In the genomic region with DNA sequence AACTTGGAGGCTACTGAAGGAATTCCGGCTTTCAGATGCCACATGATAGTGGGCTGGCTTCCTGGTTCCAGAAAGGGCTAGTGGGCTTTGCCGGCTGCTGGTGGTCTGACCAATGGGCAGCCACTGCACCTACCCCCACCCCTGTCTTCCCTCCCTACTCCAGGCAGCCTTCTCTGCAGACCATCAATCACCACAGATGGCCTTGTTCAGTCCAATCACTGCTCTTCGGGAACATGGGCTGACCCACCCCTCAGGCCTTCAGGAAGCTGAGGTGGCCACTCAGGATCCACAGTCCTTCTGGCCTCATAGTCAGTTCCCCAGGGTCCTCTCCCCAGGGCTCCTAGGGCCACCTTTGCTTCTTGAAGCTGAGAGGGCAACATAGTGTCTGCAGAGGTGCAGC, we compare ENCODE assay signal across 14 mouse cellular contexts.
DNase-seq lines count a peak whose midpoint lies in the region; ATAC-seq and TF ChIP-seq lines count a peak whose summit lies in the region.
"Had no signal": no experiment of that assay in that cellular context is flagged by ENCODE, and none has a peak within 500 bp of the region (broad histone marks: within the 10 kb centered on the region; RNA-seq: fewer than 3 reads in every experiment).

No protein-coding gene starts in this region.

- peak overlapping the region; percentile 95; the same call in 1 of the 2 replicates for H3K27ac ChIP-seq in layer of hippocampus, adult 2 months
- no peak overlapping the region for H3K27ac ChIP-seq in forebrain, embryonic 16.5 days (ENCODE audit: low read length)
- H3K27ac ChIP-seq in hindbrain, embryonic 16.5 days (ENCODE audit: low read depth, low read length), result no peak overlapping the region
- H3K27ac ChIP-seq in neural tube, embryonic 15.5 days (replicated peaks), result peak overlapping the region; percentile 82; the same call in 1 of the 2 replicates
- H3K27ac ChIP-seq: limb, embryonic 12.5 days; liver, embryonic 14.5 days had no signal

- H3K27me3 ChIP-seq in forebrain, embryonic 16.5 days (replicated peaks; ENCODE audit: control insufficient read depth, insufficient read depth, low read length), result no peaks in the 10 kb centered on the region
- no peaks in the 10 kb centered on the region for H3K27me3 ChIP-seq in hindbrain, embryonic 16.5 days (replicated peaks; ENCODE audit: control insufficient read depth, insufficient read depth, low read length)
- H3K27me3 ChIP-seq in neural tube, embryonic 15.5 days (replicated peaks), result peaks cover 7% of the 10 kb centered on the region; the same call in 1 of the 2 replicates

- no peak for ATAC-seq in forebrain, embryonic 16.5 days
- ATAC-seq in hindbrain, embryonic 16.5 days, result no peak
- ATAC-seq in neural tube, embryonic 15.5 days (ENCODE audit: low FRiP score), result no peak
- ATAC-seq: lung, postnatal 0 days had no signal

- H3K4me3 ChIP-seq in layer of hippocampus, adult 2 months, result peak overlapping the region; percentile 76
- H3K4me3 ChIP-seq in forebrain, embryonic 16.5 days (replicated peaks; ENCODE audit: low read length), result peak overlapping the region; percentile 65; the same call in 1 of the 2 replicates
- peak overlapping the region; percentile 69 for H3K4me3 ChIP-seq in hindbrain, embryonic 16.5 days (ENCODE audit: low read length)
- H3K4me3 ChIP-seq in neural tube, embryonic 15.5 days (replicated peaks), result peak overlapping the region; percentile 56
- H3K4me3 ChIP-seq: limb, embryonic 12.5 days had no signal

- H3K9ac ChIP-seq in forebrain, embryonic 16.5 days (replicated peaks; ENCODE audit: low read depth, low read length), result no peak overlapping the region
- H3K9ac ChIP-seq in hindbrain, embryonic 16.5 days (ENCODE audit: low read depth, low read length), result peak overlapping the region; percentile 81; the same call in 1 of the 2 replicates
- 0 out of 2 replicates have a peak overlapping the region, but pooled peaks have one; percentile 14 for H3K9ac ChIP-seq in neural tube, embryonic 15.5 days (replicated peaks)
- H3K9ac ChIP-seq: limb, embryonic 12.5 days; liver, embryonic 14.5 days had no signal

- no peaks in the 10 kb centered on the region for H3K36me3 ChIP-seq in forebrain, embryonic 16.5 days (ENCODE audit: control insufficient read depth, insufficient read depth)
- H3K36me3 ChIP-seq in hindbrain, embryonic 16.5 days (ENCODE audit: control insufficient read depth, insufficient read depth, low read length), result no peaks in the 10 kb centered on the region
- no peaks in the 10 kb centered on the region for H3K36me3 ChIP-seq in neural tube, embryonic 15.5 days
- H3K36me3 ChIP-seq: G1E; limb, embryonic 12.5 days had no signal

- no peak for DNase-seq in layer of hippocampus, adult 2 months (ENCODE audit: low spot score in 2 of 2)
- DNase-seq in layer of hippocampus, adult 9-10 months (ENCODE audit: low spot score), result no peak
- DNase-seq in thymus, postnatal 4 days, result no peak
- DNase-seq in right cerebral cortex, adult 18-20 months, result no peak
- DNase-seq: heart, adult 11 months; kidney, adult 8-10 months; right cerebral cortex, postnatal 14 days had no signal

- peaks cover 25% of the 10 kb centered on the region for H3K4me1 ChIP-seq in forebrain, embryonic 16.5 days (replicated peaks; ENCODE audit: control insufficient read depth, insufficient read depth, low read length)
- peaks cover 24% of the 10 kb centered on the region for H3K4me1 ChIP-seq in hindbrain, embryonic 16.5 days (ENCODE audit: control insufficient read depth, insufficient read depth, low read depth, low read length)
- peaks cover 43% of the 10 kb centered on the region for H3K4me1 ChIP-seq in neural tube, embryonic 15.5 days

- WGBS in forebrain, embryonic 16.5 days, result 72% methylated on average over 3 of the region's 3 CpGs
- WGBS in hindbrain, embryonic 16.5 days, result 52% methylated on average over 3 of the region's 3 CpGs
- WGBS in neural tube, embryonic 15.5 days, result 42% methylated on average over 3 of the region's 3 CpGs

- no peaks in the 10 kb centered on the region for H3K9me3 ChIP-seq in forebrain, embryonic 16.5 days (ENCODE audit: control insufficient read depth, low read length)
- no peaks in the 10 kb centered on the region for H3K9me3 ChIP-seq in hindbrain, embryonic 16.5 days (ENCODE audit: control insufficient read depth, low read length)
- H3K9me3 ChIP-seq in neural tube, embryonic 15.5 days (replicated peaks), result no peaks in the 10 kb centered on the region
- H3K9me3 ChIP-seq: limb, embryonic 12.5 days had no signal

- H3K4me2 ChIP-seq in forebrain, embryonic 16.5 days (ENCODE audit: low read length), result peak overlapping the region; percentile 64
- H3K4me2 ChIP-seq in hindbrain, embryonic 16.5 days (ENCODE audit: low read length), result peak overlapping the region; percentile 86
- peak overlapping the region; percentile 85 for H3K4me2 ChIP-seq in neural tube, embryonic 15.5 days
- H3K4me2 ChIP-seq: limb, embryonic 12.5 days had no signal

- no peak for TF ChIP-seq CTCF in layer of hippocampus, adult 2 months (conservative IDR thresholded peaks at IDR 0.05)

Comparison
In these comparisons a context has a peak if more than half of its experiments do, and no peak if none do; other contexts are left out.
1. H3K27ac ChIP-seq: peak in layer of hippocampus, adult 2 months (single experiment) and neural tube, embryonic 15.5 days (single experiment); none in forebrain, embryonic 16.5 days (single experiment) and hindbrain, embryonic 16.5 days (single experiment).
2. Peak in every context shown above with its lines, with median percentiles within 50 percentile points of each other: H3K4me3 ChIP-seq and H3K4me2 ChIP-seq.